Mouse (Mus musculus): ENCODE measurements around the gene Olfr876.

- TF ChIP-seq CTCF (IDR thresholded peaks at IDR 0.05; ENCODE audit: low read depth, low read length), result no peak
- TF ChIP-seq GATA1 (IDR thresholded peaks at IDR 0.05; ENCODE audit: borderline replicate concordance, low read length), result no peak
Measured at GRCm38 (mm10) chr9:37808976-37809375, 6.1 kb downstream of the Olfr876 start.

Measured in G1E (cell line).